Mouse (Mus musculus) lung, adult 2 months (tissue): ENCODE data around the gene Gpr3.

ENCODE experiments used
- CTCF ChIP-seq: fragments of 200-500 bp; IDR thresholded peaks from 2 replicates; pipeline ENCODE4 v1.5.1; 2011; ENCODE audit warnings: mild to moderate bottlenecking, low read length, control low read depth; ENCODE audit not compliant: insufficient read depth
- POLR2A ChIP-seq: fragments of 200-500 bp; IDR thresholded peaks from 2 replicates; pipeline ENCODE4 v1.6.1; 2011; ENCODE audit warnings: low read depth, mild to moderate bottlenecking, control low read depth, low read length, borderline replicate concordance; ENCODE audit errors: extremely low read depth

DNA sequence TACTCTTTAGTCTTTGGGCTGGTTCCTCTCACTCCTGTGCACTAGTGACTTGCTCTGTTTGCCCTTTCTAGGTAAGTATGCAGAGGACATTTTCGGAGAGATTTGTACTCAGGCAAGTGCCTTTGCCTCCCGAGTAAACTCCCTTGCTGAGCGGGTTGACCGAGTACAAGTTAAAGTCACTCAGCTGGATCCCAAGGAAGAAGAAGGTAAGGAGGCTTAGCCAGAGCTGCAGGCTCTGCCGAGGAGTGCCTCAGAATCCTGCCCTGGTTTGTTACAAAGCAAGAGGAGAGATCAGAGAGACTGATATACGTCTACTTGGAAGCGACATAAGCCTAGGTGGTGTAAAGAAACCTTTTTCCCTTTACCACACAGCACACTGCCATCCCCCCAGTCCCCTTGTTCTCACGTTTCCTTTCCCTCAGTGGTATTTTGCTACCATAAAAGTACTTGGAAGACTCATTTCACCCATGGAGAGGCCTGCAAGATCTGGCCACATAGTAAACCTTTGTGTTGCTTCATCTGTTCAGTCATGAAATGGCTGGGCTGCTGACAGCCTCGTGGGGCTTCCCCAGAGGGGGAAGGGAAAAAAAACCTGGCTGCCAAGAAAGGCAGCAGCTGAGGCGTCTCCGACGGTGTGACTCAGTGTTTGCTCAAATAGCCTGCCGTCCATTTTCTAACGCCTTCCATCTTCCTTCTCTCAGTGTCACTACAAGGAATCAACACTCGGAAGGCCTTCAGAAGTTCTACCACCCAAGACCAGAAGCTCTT, 27.3 kb downstream of the Gpr3 start:
- TF ChIP-seq CTCF (no peak), POLR2A (no peak)
